Mouse (Mus musculus) liver, adult 2 months (tissue): ENCODE data around the gene Prss30. TPM values are rescaled to one million over a fixed set of nuclear protein-coding genes. Genes with fewer than 3 reads are reported as not detected.
A peak's percentile ranks its signal among the peaks of the same experiment; 100 is the strongest.

ENCODE experiments used
- DNase-seq: peaks from one replicate; pipeline ENCODE4 v3.0.0-alpha.2; 2011; ENCODE audit warnings: low read depth, low spot score; ENCODE audit errors: extremely low read depth
- H3K27ac ChIP-seq: fragments of 200-500 bp; replicated peaks from 2 replicates; pipeline ENCODE4 v1.5.1; 2012; ENCODE audit warnings: low read depth, mild to moderate bottlenecking, control low read depth, inconsistent platforms, low read length; ENCODE audit not compliant: insufficient read depth
- H3K27me3 ChIP-seq: fragments of 200-500 bp; 2 replicates; pipeline ENCODE4 v1.6.1; 2012; ENCODE audit warnings: mild to moderate bottlenecking, moderate library complexity, low read length, inconsistent platforms; ENCODE audit not compliant: control insufficient read depth, insufficient read depth
- H3K36me3 ChIP-seq: fragments of 200-500 bp; 2 replicates; pipeline ENCODE4 v1.6.1; 2012; ENCODE audit warnings: low read length, inconsistent platforms; ENCODE audit not compliant: control insufficient read depth, insufficient read depth
- H3K4me1 ChIP-seq: fragments of 200-500 bp; 2 replicates; pipeline ENCODE4 v1.6.1; 2011; ENCODE audit warnings: low read length; ENCODE audit not compliant: control insufficient read depth, insufficient read depth
- H3K4me3 ChIP-seq: fragments of 200-500 bp; 2 replicates; pipeline ENCODE4 v1.5.1; 2011; ENCODE audit warnings: low read depth, mild to moderate bottlenecking, control low read depth, low read length, moderate library complexity; ENCODE audit not compliant: insufficient read depth
- H3K79me2 ChIP-seq: fragments of 200-500 bp; 2 replicates; pipeline ENCODE4 v1.6.1; 2012; ENCODE audit warnings: inconsistent platforms, mild to moderate bottlenecking, low read length, moderate library complexity; ENCODE audit not compliant: control insufficient read depth, insufficient read depth
- H3K9ac ChIP-seq: fragments of 200-500 bp; 2 replicates; pipeline ENCODE4 v1.6.1; 2012; ENCODE audit warnings: low read depth, mild to moderate bottlenecking, control low read depth, inconsistent platforms, low read length
- CTCF ChIP-seq: fragments of 200-500 bp; IDR thresholded peaks from 2 replicates; pipeline ENCODE4 v1.5.1; 2011; ENCODE audit warnings: low read depth, low read length, control low read depth
- POLR2A ChIP-seq: fragments of 200-500 bp; IDR thresholded peaks from 2 replicates; pipeline ENCODE4 v1.6.1; 2011; ENCODE audit warnings: low read length, control low read depth; ENCODE audit not compliant: insufficient read depth; ENCODE audit errors: extremely low read depth
- WGBS: fragments of 180-500 bp; shearing (Covaris S2); methylation state at CpG from one replicate; pipeline ENCODE4 v1.1.7; 2018; 5-methylcytosine and 5-hydroxymethylcytosine counted together
- polyA plus RNA-seq: library from polyadenylated mRNA; depleted of rRNA; stranded (reverse); fragments of >200 nt; gene quantifications from 2 replicates; pipeline ENCODE4 v1.2.3, GENCODE M21; 2012
- total RNA-seq: library from RNA; depleted of rRNA; stranded (reverse); fragments of >200 nt; gene quantifications from 2 replicates; pipeline ENCODE4 v1.2.3, GENCODE M21; 2014

The Prss30 gene
- total and polyA plus RNA-seq, 2 experiments, result 0.16 to 0.18 TPM

- 71% methylated on average over 5 of the region's 5 CpGs for WGBS
- Histone ChIP-seq H3K27ac (no peak overlapping the region), H3K27me3 (no peaks in the 10 kb centered on the region), H3K4me3 (no peak overlapping the region), H3K36me3 (no peaks in the 10 kb centered on the region), H3K79me2 (no peaks in the 10 kb centered on the region), H3K4me1 (no peaks in the 10 kb centered on the region), H3K9ac (no peak overlapping the region)
- no peak for TF ChIP-seq POLR2A
- TF ChIP-seq CTCF, result no peak
- DNase-seq, result peak; percentile 50
Observed at GRCm38 (mm10) chr17:24014433-24014965, 34.1 kb upstream of the Prss30 start.

GRCm38 (mm10) chr17:24012921-24013320, 32.6 kb upstream of the Prss30 start:
- no peak for DNase-seq
- Histone ChIP-seq H3K9ac (no peak overlapping the region), H3K27ac (no peak overlapping the region), H3K36me3 (no peaks in the 10 kb centered on the region), H3K4me1 (no peaks in the 10 kb centered on the region), H3K4me3 (no peak overlapping the region), H3K27me3 (no peaks in the 10 kb centered on the region), H3K79me2 (no peaks in the 10 kb centered on the region)
- 87% methylated on average over 2 of the region's 2 CpGs for WGBS
- TF ChIP-seq POLR2A (no peak), CTCF (no peak)

- no peaks in the 10 kb centered on the region for H3K27me3 ChIP-seq
- WGBS, result 74% methylated on average over 5 of the region's 5 CpGs
- H3K4me3 ChIP-seq, result no peak overlapping the region
- no peak for DNase-seq
- H3K79me2 ChIP-seq, result no peaks in the 10 kb centered on the region
- H3K9ac ChIP-seq, result no peak overlapping the region
- H3K4me1 ChIP-seq, result no peaks in the 10 kb centered on the region
- TF ChIP-seq CTCF (no peak), POLR2A (no peak)
- no peak overlapping the region for H3K27ac ChIP-seq
- H3K36me3 ChIP-seq, result no peaks in the 10 kb centered on the region
Observed at GRCm38 (mm10) chr17:24009617-24010016, 29.3 kb upstream of the Prss30 start.

GRCm38 (mm10) chr17:24008105-24008504, 27.7 kb upstream of the Prss30 start:
- Histone ChIP-seq H3K4me1 (no peaks in the 10 kb centered on the region), H3K4me3 (no peak overlapping the region), H3K27ac (no peak overlapping the region), H3K36me3 (no peaks in the 10 kb centered on the region), H3K27me3 (no peaks in the 10 kb centered on the region), H3K79me2 (no peaks in the 10 kb centered on the region), H3K9ac (no peak overlapping the region)
- WGBS, result 82% methylated on average over 4 of the region's 4 CpGs
- TF ChIP-seq POLR2A, result no peak
- no peak for TF ChIP-seq CTCF
- DNase-seq, result no peak

GRCm38 (mm10) chr17:24007391-24007790, 27.0 kb upstream of the Prss30 start:
- no peak overlapping the region for H3K27ac ChIP-seq
- H3K36me3 ChIP-seq, result no peaks in the 10 kb centered on the region
- TF ChIP-seq CTCF, result peak; percentile 17; the same call in 1 of the 2 replicates
- no peak for TF ChIP-seq POLR2A
- WGBS, result 14% methylated on average over 1 of the region's 1 CpGs
- no peaks in the 10 kb centered on the region for H3K79me2 ChIP-seq
- H3K9ac ChIP-seq, result no peak overlapping the region
- DNase-seq, result peak; percentile 96
- H3K4me3 ChIP-seq, result no peak overlapping the region
- H3K27me3 ChIP-seq, result no peaks in the 10 kb centered on the region
- H3K4me1 ChIP-seq, result no peaks in the 10 kb centered on the region

GRCm38 (mm10) chr17:24006930-24007329, 26.6 kb upstream of the Prss30 start:
- Histone ChIP-seq H3K36me3 (no peaks in the 10 kb centered on the region), H3K9ac (no peak overlapping the region), H3K79me2 (no peaks in the 10 kb centered on the region), H3K27me3 (no peaks in the 10 kb centered on the region), H3K27ac (no peak overlapping the region; the same call in 1 of the 2 replicates), H3K4me3 (no peak overlapping the region), H3K4me1 (no peaks in the 10 kb centered on the region)
- WGBS, result 44% methylated on average over 2 of the region's 2 CpGs
- no peak for TF ChIP-seq POLR2A
- no peak for TF ChIP-seq CTCF
- DNase-seq, result peak; percentile 39
